Mouse (Mus musculus) left cerebral cortex, postnatal 25 days (tissue): ENCODE data around the gene Mrps18b. TPM values are rescaled to one million over a fixed set of nuclear protein-coding genes. Genes with fewer than 3 reads are reported as not detected.
"Not testable (repeated sequence)": the region's sequence is repeated elsewhere in the genome, so short reads cannot be mapped to it uniquely, and the experiment has no call there.

ENCODE experiments used
- DNase-seq, 2 experiments: peaks; one replicate each; pipeline ENCODE4 v3.0.0; 2022; ENCODE audit warnings: low spot score in 2 of 2, mixed read lengths in 1 of 2
- intact Hi-C: fragments of 180-260 bp; cut with DNase I; formaldehyde crosslinking; loops from one replicate; pipeline ENCODE4 v1.15.1; 2025
- total RNA-seq, 2 experiments: library from RNA; stranded (reverse); gene quantifications; 2 replicates each; pipeline ENCODE4 v1.2.3; 2021

Gene Mrps18b
- total RNA-seq: 10 to 100 TPM; 35.3 to 40.1 TPM

- intact Hi-C loops: loop anchor here (5.0 kb wide), 1 partner anchor 79 kb away; the partner anchor contains the start of gene Tubb5
- peak; percentile 100 for DNase-seq
Measured at GRCm38 (mm10) chr17:35916297-35917142, at the start of gene Mrps18b, which contains the start of gene Ppp1r10. Mrps18b (minus strand) TSS chr17:35916389. Ppp1r10 (plus strand) TSS chr17:35916434.

DNA sequence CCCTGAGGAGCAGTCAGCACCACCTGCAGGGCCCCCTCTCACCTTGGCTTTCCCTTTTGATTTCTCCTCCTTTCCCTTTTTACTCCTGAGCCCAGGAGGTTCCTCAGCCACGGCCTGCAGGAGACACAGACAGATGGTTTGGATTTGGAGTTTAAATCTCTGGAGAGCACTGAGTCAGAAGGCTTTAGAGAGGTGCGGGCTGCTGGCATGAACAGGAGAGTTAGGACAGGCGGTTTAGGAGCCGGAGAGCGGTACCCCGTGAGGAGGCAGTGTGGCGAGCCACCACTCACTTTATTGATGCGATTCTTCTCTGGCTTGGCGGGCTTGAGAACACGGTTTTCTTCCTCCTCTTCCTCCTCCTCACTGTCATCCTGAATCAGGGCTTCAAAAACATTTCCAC is 47.1 kb upstream of the Mrps18b start:
- DNase-seq: no peak
- intact Hi-C loops: no loop called here

GRCm38 (mm10) chr17:35958533-35959223 is 42.5 kb upstream of the Mrps18b start:
- peak in 1 of 2 experiments; percentile 34 for DNase-seq
- intact Hi-C loops: no loop called here

DNA sequence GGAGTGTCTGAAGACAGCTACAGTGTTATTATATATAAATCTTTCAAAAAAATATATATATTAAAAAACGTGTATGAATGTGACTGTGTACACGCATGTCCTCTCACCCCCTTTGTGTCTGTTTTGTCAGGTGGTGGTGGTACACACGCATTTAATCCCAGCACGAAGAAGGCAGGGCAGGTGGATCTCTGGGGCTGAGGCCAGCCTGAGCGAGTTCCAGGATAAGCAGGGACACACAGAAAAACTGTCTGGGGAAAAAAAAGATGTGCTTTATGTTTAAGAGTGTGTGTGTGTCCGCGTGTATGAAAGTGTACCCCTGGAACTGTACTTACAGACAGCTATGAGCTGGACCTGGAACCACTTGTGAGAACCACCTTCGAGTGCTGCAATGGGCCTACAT is 38.5 kb upstream of the Mrps18b start:
- intact Hi-C loops: no loop called here
- DNase-seq: no peak

- intact Hi-C loops, DNase-seq: not testable (repeated sequence)
Measured at GRCm38 (mm10) chr17:35952559-35952958, 36.4 kb upstream of the Mrps18b start.

- intact Hi-C loops: not testable (repeated sequence)
Measured at GRCm38 (mm10) chr17:35950946-35951345, 34.8 kb upstream of the Mrps18b start.

GRCm38 (mm10) chr17:35939941-35940340 is 23.8 kb upstream of the Mrps18b start:
- no peak for DNase-seq
- intact Hi-C loops: loop anchor here (5.0 to 10.0 kb wide), 4 partner anchors 125 to 477 kb away; partner anchors contain the start of gene H2-T3

More at GRCm38 (mm10) chr17:35950946-35951345, 34.8 kb upstream of the Mrps18b start:
- DNase-seq: not testable (repeated sequence)

DNA sequence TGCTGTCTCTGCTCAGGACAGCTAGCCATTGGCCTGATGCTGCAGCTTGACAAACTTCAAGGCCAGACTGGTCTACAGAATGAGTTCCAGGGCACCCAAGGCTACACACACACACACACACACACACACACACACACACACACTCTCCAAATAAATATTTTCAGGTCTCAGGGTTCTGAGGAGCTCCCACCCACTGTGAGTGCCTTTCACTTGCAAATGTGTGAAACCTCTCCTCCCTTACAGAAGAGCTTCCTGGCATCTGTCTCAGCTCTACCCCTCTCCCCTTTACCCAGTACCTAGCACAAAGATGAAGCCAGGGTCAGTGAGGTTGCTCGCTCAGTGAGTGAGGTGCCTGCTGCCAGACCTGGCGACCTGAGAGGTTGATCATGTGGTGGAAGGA is 22.9 kb upstream of the Mrps18b start:
- intact Hi-C loops: loop anchor here (5.0 to 10.0 kb wide), 4 partner anchors 126 to 478 kb away; partner anchors contain the start of gene H2-T3
- no peak for DNase-seq

DNA sequence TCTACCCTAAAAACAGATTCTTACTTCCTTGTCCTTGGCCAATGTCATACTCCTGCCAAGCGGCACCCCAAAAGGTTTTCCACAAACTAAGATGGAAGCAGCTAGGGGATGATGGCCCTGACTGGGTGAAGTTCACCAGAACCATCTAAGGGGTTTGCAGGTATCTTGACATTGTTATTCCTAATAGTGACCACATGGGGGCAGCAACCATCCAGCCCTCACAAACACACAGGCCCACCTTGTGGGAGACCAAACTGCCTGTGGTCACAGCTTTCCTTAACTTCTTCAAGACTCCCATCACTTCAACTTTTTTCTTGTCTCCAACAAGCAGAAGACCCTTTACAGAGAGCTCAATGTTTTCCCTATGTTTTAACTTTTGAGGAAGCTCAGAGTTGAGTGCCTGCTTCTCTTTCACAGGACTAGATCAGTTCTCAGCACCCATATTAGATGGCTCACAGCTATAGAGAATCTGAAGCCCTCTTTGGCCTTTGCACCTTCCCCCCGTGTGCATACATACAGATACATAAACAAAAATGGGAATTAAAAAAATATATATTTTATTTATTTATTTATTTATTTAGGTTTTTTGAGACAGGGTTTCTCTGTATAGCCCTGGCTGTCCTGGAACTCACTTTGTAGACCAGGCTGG is 21.6 kb upstream of the Mrps18b start:
- intact Hi-C loops: loop anchor here (1.0 to 10.0 kb wide), 5 partner anchors 55 to 479 kb away; partner anchors contain the start of gene H2-T3
- peak; percentile 58 to 59 for DNase-seq

DNA sequence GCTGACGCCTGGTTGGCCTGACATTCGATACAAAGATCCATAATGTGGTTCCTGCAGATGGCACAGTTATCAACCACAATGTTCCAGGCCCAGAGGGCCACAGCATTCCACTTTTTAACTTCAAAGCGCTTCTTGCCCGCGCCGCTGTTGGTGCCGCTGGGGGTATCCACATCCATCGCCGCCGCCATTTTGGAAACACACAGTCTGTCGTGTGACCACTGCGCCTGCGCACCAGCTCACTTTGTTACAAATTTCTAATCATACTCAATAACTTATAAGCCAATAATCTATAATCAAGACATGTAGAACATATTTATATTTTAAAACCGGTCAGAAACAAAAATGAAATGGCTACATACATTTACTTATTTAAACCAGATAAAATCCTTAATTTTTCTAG is 19.6 kb upstream of the Mrps18b start:
- not testable (repeated sequence) for DNase-seq
- intact Hi-C loops: loop anchor here (5.0 to 10.0 kb wide), 4 partner anchors 129 to 482 kb away; partner anchors contain the start of gene H2-T3

- intact Hi-C loops: loop anchor here (10.0 kb wide), 2 partner anchors 132 to 262 kb away; partner anchors contain the start of gene H2-T3
- DNase-seq: no peak
Measured at GRCm38 (mm10) chr17:35932608-35933007, 16.4 kb upstream of the Mrps18b start.

GRCm38 (mm10) chr17:35930627-35931026 is 14.4 kb upstream of the Mrps18b start:
- no peak for DNase-seq
- intact Hi-C loops: loop anchor here (10.0 kb wide), 2 partner anchors 134 to 264 kb away; partner anchors contain the start of gene H2-T3

GRCm38 (mm10) chr17:35929534-35929933 is 13.3 kb upstream of the Mrps18b start:
- DNase-seq: no peak
- intact Hi-C loops: no loop called here

GRCm38 (mm10) chr17:35927471-35927870 is 11.3 kb upstream of the Mrps18b start:
- DNase-seq: no peak
- intact Hi-C loops: no loop called here

DNA sequence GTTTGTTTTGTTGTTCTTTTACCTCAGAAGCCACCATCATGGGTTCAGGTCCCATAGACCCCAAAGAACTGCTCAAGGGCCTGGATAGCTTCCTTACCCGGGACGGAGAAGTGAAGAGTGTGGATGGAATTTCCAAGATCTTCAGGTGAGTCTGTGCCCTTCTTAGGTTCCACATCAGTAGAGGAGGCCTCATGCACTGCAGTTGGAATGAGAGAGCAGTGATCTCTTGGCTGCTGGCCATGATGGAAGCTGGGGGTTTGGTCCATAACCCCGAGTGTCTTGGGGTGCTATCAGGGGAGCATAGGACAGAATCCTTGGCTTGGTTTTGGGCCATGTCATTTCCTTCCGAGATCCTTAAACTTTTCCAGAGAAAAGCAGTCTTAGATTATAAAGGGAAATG is 7.1 kb upstream of the Mrps18b start:
- no peak for DNase-seq
- intact Hi-C loops: no loop called here

DNA sequence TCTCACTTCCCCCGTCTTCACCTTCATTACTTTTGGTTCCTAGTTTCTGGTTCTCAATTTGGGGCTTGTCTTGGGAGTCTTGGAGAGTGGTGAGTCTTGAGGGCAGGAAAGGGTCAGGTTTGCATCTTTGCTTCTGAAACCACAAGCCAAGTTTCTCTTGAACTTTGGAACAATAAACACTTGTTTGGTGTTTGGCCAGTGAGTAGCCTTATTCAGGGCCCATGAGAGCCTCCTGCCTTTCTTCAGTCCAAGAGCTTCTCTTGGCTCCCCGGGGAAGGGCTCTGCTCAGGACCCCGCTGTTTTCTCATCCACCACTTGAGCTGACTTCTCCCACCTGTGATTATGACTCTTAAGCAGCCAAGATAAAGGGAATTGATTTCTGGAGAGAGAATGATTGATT is 6.4 kb upstream of the Mrps18b start:
- intact Hi-C loops: no loop called here
- no peak for DNase-seq

GRCm38 (mm10) chr17:35921710-35922109 is 5.5 kb upstream of the Mrps18b start:
- intact Hi-C loops: no loop called here
- no peak for DNase-seq

DNA sequence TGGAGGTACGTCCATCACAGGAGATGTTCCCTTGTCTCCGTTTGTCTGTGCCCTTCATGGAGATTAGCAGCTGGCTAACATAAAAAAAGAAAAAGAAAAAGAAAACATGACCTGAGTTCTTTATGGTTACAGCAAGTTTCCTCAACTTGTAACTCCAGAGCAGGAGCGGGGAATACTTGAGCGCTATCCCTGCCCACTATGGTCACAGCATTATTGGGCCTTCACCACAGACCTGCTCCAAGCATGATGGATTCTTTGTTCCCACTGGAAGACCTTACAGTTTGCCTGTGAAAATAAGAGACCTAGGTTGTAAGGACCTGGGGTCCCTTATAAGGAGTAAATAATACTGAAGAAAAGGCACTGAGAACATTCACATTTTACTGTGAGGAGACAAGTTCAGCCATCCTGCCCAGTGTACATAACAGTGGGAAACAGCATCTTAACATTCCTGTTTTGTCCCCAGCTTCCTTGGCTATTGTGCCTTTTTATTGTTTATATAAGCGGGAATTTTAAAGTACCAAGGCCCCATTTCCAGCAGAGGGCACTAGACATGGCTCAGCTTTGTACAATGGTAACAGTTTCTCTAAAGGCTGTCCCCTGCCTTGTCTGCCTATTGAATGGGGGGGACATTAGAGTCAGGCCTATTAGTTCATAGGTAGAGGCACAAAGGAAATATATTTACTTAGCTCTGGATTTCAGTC is 4.8 kb upstream of the Mrps18b start:
- DNase-seq: peak in 1 of 2 experiments; percentile 59
- intact Hi-C loops: no loop called here

GRCm38 (mm10) chr17:35920384-35920783 is 4.2 kb upstream of the Mrps18b start:
- intact Hi-C loops: no loop called here
- DNase-seq: no peak
